Mouse (Mus musculus): ENCODE measurements around the gene Creld1.

- TF ChIP-seq CTCF (IDR thresholded peaks at IDR 0.05; ENCODE audit: low read depth, low read length) (no peak), POLR2A (IDR thresholded peaks at IDR 0.05; ENCODE audit: borderline replicate concordance, low read depth, low read length) (no peak)
These were observed 12.1 kb downstream of the Creld1 start for GRCm38 (mm10) chr6:113495071-113495675.
